Mouse (Mus musculus): Measurements from ENCODE around the gene Rcbtb1. TPM values are rescaled to one million over a fixed set of nuclear protein-coding genes. Genes with fewer than 3 reads are reported as not detected.

The Rcbtb1 gene
- 10.5 TPM for polyA plus RNA-seq (2012; fragmentation: generic; extraction: Trizol)
- long read RNA-seq, experiment 1, transcript Rcbtb1-202 (12 exons, 3,903 nt) = major isoform, 8 of 24 reads
- long read RNA-seq, experiment 1, partial matches to known transcripts = 7 of 24 reads
- long read RNA-seq, experiment 1, other reads (novel, unspliced or antisense) = 9 of 24 reads
- long read RNA-seq, experiment 2, transcript Rcbtb1-202 (12 exons, 3,903 nt) = major isoform, 112 of 223 reads
- long read RNA-seq, experiment 2, partial matches to known transcripts = 15 of 223 reads
- long read RNA-seq, experiment 2, other reads (novel, unspliced or antisense) = 96 of 223 reads

- TF ChIP-seq CTCF (IDR thresholded peaks at IDR 0.05; ENCODE audit: control insufficient read depth, insufficient read depth, insufficient read length) (peak; percentile 69), MAX (IDR thresholded peaks at IDR 0.05) (peak; percentile 97), MYOD1 (IDR thresholded peaks at IDR 0.05; ENCODE audit: control insufficient read depth, insufficient read length, low read depth) (no peak), USF1 (IDR thresholded peaks at IDR 0.05; ENCODE audit: low read depth) (peak; percentile 98)
- Histone ChIP-seq H3ac (ENCODE audit: control insufficient read depth, insufficient read length, low read depth) (peak within 1 kb of the TSS; percentile 91), H3K27me3 (ENCODE audit: control insufficient read depth, insufficient read depth, insufficient read length) (no peaks in the 10 kb centered on the region), H3K4me3 (ENCODE audit: insufficient read depth, poor library complexity, severe bottlenecking) (peak within 1 kb of the TSS; percentile 79), H3K79me2 (ENCODE audit: control insufficient read depth, insufficient read depth) (peaks cover 48% of the 10 kb centered on the region), H3K79me3 (ENCODE audit: low read depth) (peaks cover 26% of the 10 kb centered on the region), H3K36me3 (ENCODE audit: control insufficient read depth, insufficient read depth) (no peaks in the 10 kb centered on the region)
These were observed at the start of gene Rcbtb1 for GRCm38 (mm10) chr14:59200711-59201603. TSS of gene Rcbtb1 (plus strand) at chr14:59201209.

DNA sequence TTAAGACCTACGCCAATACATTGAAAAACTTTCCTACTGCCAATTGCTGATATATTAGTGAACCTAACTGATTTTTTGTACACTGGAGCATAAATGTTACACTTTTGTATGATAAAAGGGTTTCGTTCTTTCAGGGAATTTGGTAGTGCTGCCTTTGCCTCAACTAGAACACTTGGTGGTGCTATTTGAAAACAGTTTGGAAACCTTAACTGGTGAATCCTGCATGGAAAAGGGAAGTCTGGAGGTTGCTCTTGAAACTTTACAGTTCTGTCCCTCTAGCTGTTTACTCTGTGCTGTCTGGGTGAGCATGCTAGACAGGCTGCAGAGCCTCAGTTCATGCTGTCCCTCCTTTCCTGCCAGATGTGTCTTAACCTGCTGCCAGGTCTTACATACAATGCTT lies 45.4 kb upstream of the Rcbtb1 start:
- Histone ChIP-seq H3K27me3 (ENCODE audit: control insufficient read depth, insufficient read depth, insufficient read length) (no peaks in the 10 kb centered on the region), H3K79me3 (ENCODE audit: low read depth) (no peaks in the 10 kb centered on the region), H3K4me3 (ENCODE audit: insufficient read depth, poor library complexity, severe bottlenecking) (no peak overlapping the region), H3K79me2 (ENCODE audit: control insufficient read depth, insufficient read depth) (no peaks in the 10 kb centered on the region), H3K36me3 (ENCODE audit: control insufficient read depth, insufficient read depth) (no peaks in the 10 kb centered on the region), H3ac (ENCODE audit: control insufficient read depth, insufficient read length, low read depth) (no peak overlapping the region)
- TF ChIP-seq USF1 (IDR thresholded peaks at IDR 0.05; ENCODE audit: low read depth) (no peak), MYOG (IDR thresholded peaks at IDR 0.05; ENCODE audit: control insufficient read depth, extremely low read depth, insufficient read length) (no peak), CTCF (IDR thresholded peaks at IDR 0.05; ENCODE audit: control insufficient read depth, insufficient read depth, insufficient read length) (no peak), FOSL1 (IDR thresholded peaks at IDR 0.05; ENCODE audit: insufficient read depth, low read length, poor library complexity, severe bottlenecking) (no peak), MAX (IDR thresholded peaks at IDR 0.05) (no peak), MYOD1 (IDR thresholded peaks at IDR 0.05; ENCODE audit: control insufficient read depth, insufficient read length, low read depth) (no peak)

- Histone ChIP-seq H3K27me3 (ENCODE audit: control insufficient read depth, insufficient read depth, insufficient read length) (no peaks in the 10 kb centered on the region), H3K79me3 (ENCODE audit: low read depth) (no peaks in the 10 kb centered on the region), H3ac (ENCODE audit: control insufficient read depth, insufficient read length, low read depth) (no peak overlapping the region), H3K36me3 (ENCODE audit: control insufficient read depth, insufficient read depth) (no peaks in the 10 kb centered on the region), H3K79me2 (ENCODE audit: control insufficient read depth, insufficient read depth) (no peaks in the 10 kb centered on the region), H3K4me3 (ENCODE audit: insufficient read depth, poor library complexity, severe bottlenecking) (no peak overlapping the region)
- no peak for TF ChIP-seq MAX (IDR thresholded peaks at IDR 0.05)
- no peak for TF ChIP-seq USF1 (IDR thresholded peaks at IDR 0.05; ENCODE audit: low read depth)
- no peak for TF ChIP-seq CTCF (IDR thresholded peaks at IDR 0.05; ENCODE audit: control insufficient read depth, insufficient read depth, insufficient read length)
- no peak for TF ChIP-seq FOSL1 (IDR thresholded peaks at IDR 0.05; ENCODE audit: insufficient read depth, low read length, poor library complexity, severe bottlenecking)
- no peak for TF ChIP-seq MYOG (IDR thresholded peaks at IDR 0.05; ENCODE audit: control insufficient read depth, extremely low read depth, insufficient read length)
- no peak for TF ChIP-seq MYOD1 (IDR thresholded peaks at IDR 0.05; ENCODE audit: control insufficient read depth, insufficient read length, low read depth)
- TF ChIP-seq CEBPB (IDR thresholded peaks at IDR 0.05; ENCODE audit: low read depth) = no peak
These were observed 43.9 kb upstream of the Rcbtb1 start for GRCm38 (mm10) chr14:59157016-59157698.

- no peak within 1 kb of the TSS for H3ac ChIP-seq (ENCODE audit: control insufficient read depth, insufficient read length, low read depth)
- no peak within 1 kb of the TSS for H3K4me3 ChIP-seq (ENCODE audit: insufficient read depth, poor library complexity, severe bottlenecking)
- no peaks in the 10 kb centered on the region for H3K79me2 ChIP-seq (ENCODE audit: control insufficient read depth, insufficient read depth)
- no peaks in the 10 kb centered on the region for H3K36me3 ChIP-seq (ENCODE audit: control insufficient read depth, insufficient read depth)
- H3K79me3 ChIP-seq (ENCODE audit: low read depth) = no peaks in the 10 kb centered on the region
- H3K27me3 ChIP-seq (ENCODE audit: control insufficient read depth, insufficient read depth, insufficient read length) = no peaks in the 10 kb centered on the region
- TF ChIP-seq USF1 (IDR thresholded peaks at IDR 0.05; ENCODE audit: low read depth) = no peak
- no peak for TF ChIP-seq CEBPB (IDR thresholded peaks at IDR 0.05; ENCODE audit: low read depth)
- TF ChIP-seq MYOG (IDR thresholded peaks at IDR 0.05; ENCODE audit: control insufficient read depth, extremely low read depth, insufficient read length) = no peak
- no peak for TF ChIP-seq MAX (IDR thresholded peaks at IDR 0.05)
- TF ChIP-seq FOSL1 (IDR thresholded peaks at IDR 0.05; ENCODE audit: insufficient read depth, low read length, poor library complexity, severe bottlenecking) = no peak
- TF ChIP-seq CTCF (IDR thresholded peaks at IDR 0.05; ENCODE audit: control insufficient read depth, insufficient read depth, insufficient read length) = no peak
- no peak for TF ChIP-seq MYOD1 (IDR thresholded peaks at IDR 0.05; ENCODE audit: control insufficient read depth, insufficient read length, low read depth)
These were observed 22.4 kb upstream of the Rcbtb1 start, which contains the start of gene Gm5142 for GRCm38 (mm10) chr14:59178649-59179048. TSS of gene Gm5142 (minus strand) at chr14:59178749.

- Histone ChIP-seq H3K79me2 (ENCODE audit: control insufficient read depth, insufficient read depth) (no peaks in the 10 kb centered on the region), H3K27me3 (ENCODE audit: control insufficient read depth, insufficient read depth, insufficient read length) (no peaks in the 10 kb centered on the region), H3K36me3 (ENCODE audit: control insufficient read depth, insufficient read depth) (no peaks in the 10 kb centered on the region), H3K79me3 (ENCODE audit: low read depth) (no peaks in the 10 kb centered on the region), H3K4me3 (ENCODE audit: insufficient read depth, poor library complexity, severe bottlenecking) (no peak overlapping the region), H3ac (ENCODE audit: control insufficient read depth, insufficient read length, low read depth) (no peak overlapping the region)
- TF ChIP-seq MYOD1 (IDR thresholded peaks at IDR 0.05; ENCODE audit: control insufficient read depth, insufficient read length, low read depth) (peak; percentile 5), MYOG (IDR thresholded peaks at IDR 0.05; ENCODE audit: control insufficient read depth, extremely low read depth, insufficient read length) (no peak), USF1 (IDR thresholded peaks at IDR 0.05; ENCODE audit: low read depth) (no peak)
These were observed 18.3 kb upstream of the Rcbtb1 start for GRCm38 (mm10) chr14:59182732-59183131.

All from C2C12 (cell line).